Mouse (Mus musculus) thymus, adult 2 months (tissue): ENCODE measurements around the gene Slc9a3r2.

Experiments
- CTCF ChIP-seq: fragments of 200-500 bp; IDR thresholded peaks from 2 replicates; pipeline ENCODE4 v1.5.1; 2012; ENCODE audit warnings: mild to moderate bottlenecking, control low read depth, low read length, moderate library complexity, borderline replicate concordance; ENCODE audit not compliant: control insufficient read depth, poor library complexity, insufficient read depth; ENCODE audit errors: extremely low read depth
- POLR2A ChIP-seq: fragments of 200-500 bp; IDR thresholded peaks from 2 replicates; pipeline ENCODE4 v1.6.1; 2012; ENCODE audit warnings: mild to moderate bottlenecking, low read length, control low read depth, moderate library complexity; ENCODE audit not compliant: control insufficient read depth, poor library complexity, insufficient read depth; ENCODE audit errors: extremely low read depth

- TF ChIP-seq POLR2A (no peak), CTCF (no peak)
Measured at GRCm38 (mm10) chr17:24591695-24592094, 58.4 kb downstream of the Slc9a3r2 start.
